Mouse (Mus musculus): ENCODE measurements around the gene C1qc.

C1qc gene

GRCm38 (mm10) chr4:136842802-136843201 is 50.1 kb downstream of the C1qc start:
- no peak for DNase-seq

- DNase-seq, result no peak
Measured at GRCm38 (mm10) chr4:136842033-136842432, 50.8 kb downstream of the C1qc start.

DNA sequence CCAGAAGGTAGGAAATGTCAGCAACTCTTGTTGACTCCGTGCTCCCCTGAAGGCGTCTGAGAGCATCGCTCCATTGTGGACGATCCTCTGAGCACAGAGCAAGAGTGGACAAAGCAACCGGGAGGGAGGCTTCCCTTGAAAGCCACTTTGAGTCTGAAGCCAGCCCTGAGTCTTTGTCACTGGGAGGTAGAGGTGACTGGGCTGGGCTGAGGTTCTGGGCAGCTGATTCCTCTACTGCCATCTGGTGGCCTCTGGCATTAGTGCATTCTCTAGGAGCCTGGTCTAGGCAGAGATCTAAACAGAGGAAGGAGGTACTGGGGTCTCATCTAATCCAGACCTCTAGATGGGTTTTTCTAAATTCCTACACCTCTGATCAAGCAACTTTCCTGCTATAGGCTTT is 51.8 kb downstream of the C1qc start:
- peak; percentile 77 for DNase-seq
